ENCODE assay signal across 9 mouse cellular contexts in the genomic region with DNA sequence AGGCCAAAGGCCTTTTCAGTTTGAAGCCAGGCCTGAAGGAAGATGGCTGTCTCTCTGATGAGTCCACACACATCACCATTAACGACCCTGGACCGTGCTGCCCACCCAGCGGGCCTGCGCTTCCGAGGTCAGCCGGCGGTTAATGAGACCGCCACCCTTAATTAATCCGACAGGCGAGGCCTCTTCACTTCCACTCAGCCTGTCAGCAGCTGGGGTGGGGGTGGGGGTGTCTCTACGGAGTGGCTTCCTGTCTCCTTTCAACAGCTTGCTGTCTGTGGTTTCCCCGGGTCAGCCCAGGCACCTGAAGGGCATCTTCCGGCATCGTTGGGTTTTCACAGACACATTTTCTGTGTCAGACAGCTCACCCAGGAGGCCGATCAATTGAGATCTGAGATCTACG.
A peak's percentile ranks its signal among the peaks of the same experiment; 100 is the strongest.
DNase-seq lines count a peak whose midpoint lies in the region; ATAC-seq and TF ChIP-seq lines count a peak whose summit lies in the region.
"Had no signal": no experiment of that assay in that cellular context is flagged by ENCODE, and none has a peak within 500 bp of the region (broad histone marks: within the 10 kb centered on the region; RNA-seq: fewer than 3 reads in every experiment).

No protein-coding gene starts in this region.

- no peaks in the 10 kb centered on the region for H3K9me3 ChIP-seq in liver, embryonic 12.5 days (replicated peaks)
- H3K9me3 ChIP-seq in forebrain, postnatal 0 days (ENCODE audit: low read length), result no peaks in the 10 kb centered on the region
- H3K9me3 ChIP-seq: forebrain, embryonic 13.5 days had no signal

- no peak overlapping the region for H3K27ac ChIP-seq in liver, embryonic 12.5 days
- no peak overlapping the region for H3K27ac ChIP-seq in forebrain, postnatal 0 days (ENCODE audit: low read depth, low read length)
- H3K27ac ChIP-seq: forebrain, embryonic 13.5 days had no signal

- no peaks in the 10 kb centered on the region; the same call in 1 of the 2 replicates for H3K27me3 ChIP-seq in liver, embryonic 12.5 days (replicated peaks)
- H3K27me3 ChIP-seq in forebrain, postnatal 0 days (ENCODE audit: insufficient read depth, low read length), result no peaks in the 10 kb centered on the region
- H3K27me3 ChIP-seq: forebrain, embryonic 13.5 days had no signal

- DNase-seq in liver, result peak; percentile 45
- DNase-seq in thymus, adult 18-20 months, result peak; percentile 78 to 87
- no peak for DNase-seq in adrenal gland, adult 8-10 months
- no peak for DNase-seq in ovary, postnatal 36 days (ENCODE audit: low spot score)
- no peak for DNase-seq in forebrain, postnatal 0 days

- H3K4me1 ChIP-seq in liver, embryonic 12.5 days, result peaks cover 7% of the 10 kb centered on the region
- H3K4me1 ChIP-seq in forebrain, postnatal 0 days (ENCODE audit: insufficient read depth), result 0 out of 2 replicates have a peak, but pooled peaks cover 7% of the 10 kb centered on the region

- no peak for ATAC-seq in liver, embryonic 12.5 days
- peak; percentile 70 for ATAC-seq in common myeloid progenitor, adult 5-6 weeks (replicated peaks; ENCODE audit: low read depth, poor library complexity, severe bottlenecking)
- ATAC-seq in megakaryocyte, adult 5-6 weeks (ENCODE audit: poor library complexity, severe bottlenecking), result peak; percentile 74
- no peak for ATAC-seq in forebrain, postnatal 0 days
- ATAC-seq: forebrain, embryonic 13.5 days had no signal

- H3K4me3 ChIP-seq in liver, embryonic 12.5 days, result no peak overlapping the region
- H3K4me3 ChIP-seq in forebrain, postnatal 0 days (ENCODE audit: low read depth, low read length), result no peak overlapping the region
- H3K4me3 ChIP-seq: forebrain, embryonic 13.5 days had no signal

- no peak overlapping the region for H3K9ac ChIP-seq in liver, embryonic 12.5 days
- no peak overlapping the region for H3K9ac ChIP-seq in forebrain, postnatal 0 days
- H3K9ac ChIP-seq: forebrain, embryonic 13.5 days had no signal

- no peak for TF ChIP-seq CTCF in forebrain, postnatal 0 days (IDR thresholded peaks at IDR 0.05; ENCODE audit: low read depth)

- no peaks in the 10 kb centered on the region for H3K36me3 ChIP-seq in liver, embryonic 12.5 days
- no peaks in the 10 kb centered on the region for H3K36me3 ChIP-seq in forebrain, postnatal 0 days (ENCODE audit: insufficient read depth)

- WGBS in liver, embryonic 12.5 days (ENCODE audit: insufficient replicate concordance), result 21% methylated on average over 16 of the region's 16 CpGs
- 29% methylated on average over 16 of the region's 16 CpGs for WGBS in forebrain, postnatal 0 days

- H3K4me2 ChIP-seq in liver, embryonic 12.5 days, result no peak overlapping the region
- no peak overlapping the region for H3K4me2 ChIP-seq in forebrain, postnatal 0 days (ENCODE audit: low read depth)
- H3K4me2 ChIP-seq: forebrain, embryonic 13.5 days had no signal

Comparison
In these comparisons a context has a peak if more than half of its experiments do, and no peak if none do; other contexts are left out.
1. DNase-seq: peak in liver (single experiment) and thymus, adult 18-20 months (2 of 2); none in adrenal gland, adult 8-10 months (single experiment), ovary, postnatal 36 days (single experiment) and forebrain, postnatal 0 days (single experiment).
2. ATAC-seq: peak in common myeloid progenitor, adult 5-6 weeks (single experiment) and megakaryocyte, adult 5-6 weeks (single experiment); none in liver, embryonic 12.5 days (single experiment) and forebrain, postnatal 0 days (single experiment).